Mouse (Mus musculus): ENCODE data around the gene Actn1. TPM values are rescaled to one million over a fixed set of nuclear protein-coding genes. Genes with fewer than 3 reads are reported as not detected.

Actn1 gene
- polyA plus RNA-seq, 1 experiment from 2014 or later: 8.0 TPM

- H3K4me1 ChIP-seq: peaks cover 33% of the 10 kb centered on the region
- 0 out of 2 replicates have a peak, but pooled peaks have one; percentile 24 for ATAC-seq (ENCODE audit: low FRiP score)
- H3K4me2 ChIP-seq: no peak overlapping the region
Measured at GRCm38 (mm10) chr12:80223511-80223910, 36.7 kb downstream of the Actn1 start.

GRCm38 (mm10) chr12:80222473-80222872 is 37.7 kb downstream of the Actn1 start:
- Histone ChIP-seq H3K9me3 (replicated peaks) (no peaks in the 10 kb centered on the region), H3K27me3 (replicated peaks) (no peaks in the 10 kb centered on the region), H3K4me3 (replicated peaks) (no peak overlapping the region), H3K4me1 (peaks cover 26% of the 10 kb centered on the region), H3K4me2 (no peak overlapping the region), H3K36me3 (no peaks in the 10 kb centered on the region), H3K27ac (replicated peaks) (no peak overlapping the region), H3K9ac (replicated peaks) (no peak overlapping the region)
- no peak for ATAC-seq (ENCODE audit: low FRiP score)
- 82% methylated on average over 3 of the region's 3 CpGs for WGBS

More at GRCm38 (mm10) chr12:80223511-80223910, 36.7 kb downstream of the Actn1 start:
- Histone ChIP-seq H3K4me3 (replicated peaks) (no peak overlapping the region), H3K27me3 (replicated peaks) (no peaks in the 10 kb centered on the region), H3K36me3 (no peaks in the 10 kb centered on the region), H3K9ac (replicated peaks) (no peak overlapping the region), H3K27ac (replicated peaks) (no peak overlapping the region), H3K9me3 (replicated peaks) (no peaks in the 10 kb centered on the region)
- 36% methylated on average over 8 of the region's 8 CpGs for WGBS

- no peak overlapping the region for H3K4me2 ChIP-seq
- H3K27me3 ChIP-seq (replicated peaks): no peaks in the 10 kb centered on the region
- no peaks in the 10 kb centered on the region for H3K36me3 ChIP-seq
- H3K4me3 ChIP-seq (replicated peaks): no peak overlapping the region
- H3K9ac ChIP-seq (replicated peaks): no peak overlapping the region
- peaks cover 40% of the 10 kb centered on the region for H3K4me1 ChIP-seq
- H3K27ac ChIP-seq (replicated peaks): no peak overlapping the region
- no peak for ATAC-seq (ENCODE audit: low FRiP score)
- WGBS: 89% methylated on average over 14 of the region's 14 CpGs
- H3K9me3 ChIP-seq (replicated peaks): no peaks in the 10 kb centered on the region
Measured at GRCm38 (mm10) chr12:80220260-80221038, 39.7 kb downstream of the Actn1 start.

GRCm38 (mm10) chr12:80218784-80219183 is 41.4 kb downstream of the Actn1 start:
- no peak for ATAC-seq (ENCODE audit: low FRiP score)
- Histone ChIP-seq H3K4me2 (no peak overlapping the region), H3K27me3 (replicated peaks) (no peaks in the 10 kb centered on the region), H3K9ac (replicated peaks) (no peak overlapping the region), H3K9me3 (replicated peaks) (no peaks in the 10 kb centered on the region), H3K4me1 (peaks cover 32% of the 10 kb centered on the region), H3K4me3 (replicated peaks) (no peak overlapping the region), H3K36me3 (no peaks in the 10 kb centered on the region), H3K27ac (replicated peaks) (no peak overlapping the region)
- WGBS: 43% methylated on average over 3 of the region's 3 CpGs

GRCm38 (mm10) chr12:80218045-80218611 is 42.0 kb downstream of the Actn1 start:
- H3K4me2 ChIP-seq: no peak overlapping the region
- no peak overlapping the region for H3K27ac ChIP-seq (replicated peaks)
- no peaks in the 10 kb centered on the region for H3K27me3 ChIP-seq (replicated peaks)
- H3K4me3 ChIP-seq (replicated peaks): no peak overlapping the region
- H3K36me3 ChIP-seq: no peaks in the 10 kb centered on the region
- no peaks in the 10 kb centered on the region for H3K9me3 ChIP-seq (replicated peaks)
- peaks cover 26% of the 10 kb centered on the region; the same call in 1 of the 2 replicates for H3K4me1 ChIP-seq
- 75% methylated on average over 4 of the region's 4 CpGs for WGBS
- no peak for ATAC-seq (ENCODE audit: low FRiP score)
- H3K9ac ChIP-seq (replicated peaks): no peak overlapping the region

GRCm38 (mm10) chr12:80217049-80217448 is 43.1 kb downstream of the Actn1 start:
- no peak overlapping the region for H3K27ac ChIP-seq (replicated peaks)
- no peak overlapping the region for H3K4me3 ChIP-seq (replicated peaks)
- no peak overlapping the region for H3K9ac ChIP-seq (replicated peaks)
- no peaks in the 10 kb centered on the region for H3K27me3 ChIP-seq (replicated peaks)
- H3K9me3 ChIP-seq (replicated peaks): no peaks in the 10 kb centered on the region
- no peak for ATAC-seq (ENCODE audit: low FRiP score)
- H3K4me2 ChIP-seq: no peak overlapping the region
- no peaks in the 10 kb centered on the region for H3K36me3 ChIP-seq
- 55% methylated on average over 3 of the region's 3 CpGs for WGBS
- peaks cover 20% of the 10 kb centered on the region; the same call in 1 of the 2 replicates for H3K4me1 ChIP-seq

- no peak for ATAC-seq (ENCODE audit: low FRiP score)
- WGBS: 61% methylated on average over 6 of the region's 6 CpGs
- Histone ChIP-seq H3K4me1 (peaks cover 20% of the 10 kb centered on the region; the same call in 1 of the 2 replicates), H3K9ac (replicated peaks) (no peak overlapping the region), H3K4me3 (replicated peaks) (no peak overlapping the region), H3K9me3 (replicated peaks) (no peaks in the 10 kb centered on the region), H3K36me3 (no peaks in the 10 kb centered on the region), H3K27me3 (replicated peaks) (no peaks in the 10 kb centered on the region), H3K4me2 (no peak overlapping the region), H3K27ac (replicated peaks) (no peak overlapping the region)
Measured at GRCm38 (mm10) chr12:80216258-80216881, 43.8 kb downstream of the Actn1 start.

GRCm38 (mm10) chr12:80213810-80214209 is 46.4 kb downstream of the Actn1 start:
- Histone ChIP-seq H3K4me2 (no peak overlapping the region), H3K4me1 (peaks cover 21% of the 10 kb centered on the region; the same call in 1 of the 2 replicates), H3K9ac (replicated peaks) (no peak overlapping the region), H3K27me3 (replicated peaks) (no peaks in the 10 kb centered on the region), H3K9me3 (replicated peaks) (no peaks in the 10 kb centered on the region), H3K4me3 (replicated peaks) (no peak overlapping the region), H3K36me3 (no peaks in the 10 kb centered on the region), H3K27ac (replicated peaks) (no peak overlapping the region)
- no peak for ATAC-seq (ENCODE audit: low FRiP score)
- 84% methylated on average over 8 of the region's 8 CpGs for WGBS

- WGBS: 70% methylated on average over 4 of the region's 4 CpGs
- Histone ChIP-seq H3K4me2 (no peak overlapping the region), H3K4me3 (replicated peaks) (no peak overlapping the region), H3K36me3 (no peaks in the 10 kb centered on the region), H3K4me1 (peaks cover 26% of the 10 kb centered on the region; the same call in 1 of the 2 replicates), H3K9ac (replicated peaks) (no peak overlapping the region), H3K27me3 (replicated peaks) (no peaks in the 10 kb centered on the region), H3K27ac (replicated peaks) (no peak overlapping the region), H3K9me3 (replicated peaks) (no peaks in the 10 kb centered on the region)
- ATAC-seq (ENCODE audit: low FRiP score): no peak
Measured at GRCm38 (mm10) chr12:80213263-80213662, 46.9 kb downstream of the Actn1 start.

GRCm38 (mm10) chr12:80210791-80211612 is 49.2 kb downstream of the Actn1 start:
- Histone ChIP-seq H3K4me2 (no peak overlapping the region), H3K4me3 (replicated peaks) (no peak overlapping the region), H3K4me1 (peaks cover 9% of the 10 kb centered on the region; the same call in 1 of the 2 replicates), H3K27ac (replicated peaks) (no peak overlapping the region), H3K9ac (replicated peaks) (no peak overlapping the region), H3K27me3 (replicated peaks) (no peaks in the 10 kb centered on the region), H3K36me3 (peaks cover 11% of the 10 kb centered on the region), H3K9me3 (replicated peaks) (no peaks in the 10 kb centered on the region)
- 28% methylated on average over 4 of the region's 4 CpGs for WGBS
- ATAC-seq (ENCODE audit: low FRiP score): no peak

- WGBS: 77% methylated on average over 4 of the region's 4 CpGs
- Histone ChIP-seq H3K4me1 (peaks cover 6% of the 10 kb centered on the region; the same call in 1 of the 2 replicates), H3K9me3 (replicated peaks) (no peaks in the 10 kb centered on the region), H3K27ac (replicated peaks) (no peak overlapping the region), H3K4me3 (replicated peaks) (no peak overlapping the region), H3K36me3 (peaks cover 11% of the 10 kb centered on the region), H3K4me2 (no peak overlapping the region), H3K9ac (replicated peaks) (no peak overlapping the region), H3K27me3 (replicated peaks) (no peaks in the 10 kb centered on the region)
- ATAC-seq (ENCODE audit: low FRiP score): no peak
Measured at GRCm38 (mm10) chr12:80209914-80210313, 50.3 kb downstream of the Actn1 start.

All from neural tube, embryonic 15.5 days (tissue).